Mouse (Mus musculus) neural tube, embryonic 12.5 days (tissue): ENCODE results near the gene Mfap3. TPM values are rescaled to one million over a fixed set of nuclear protein-coding genes. Genes with fewer than 3 reads are reported as not detected.

Experiments
- ATAC-seq: fragments of 200-750 bp; cut with Nextera tagmentation; 2 replicates; pipeline ENCODE4 v1.8.0; 2017; ENCODE audit warnings: low read depth, mild to moderate bottlenecking, moderate TSS enrichment, moderate library complexity; ENCODE audit not compliant: low FRiP score
- H3K27ac ChIP-seq: fragments of 300-500 bp; sonication (generic); 2 replicates; pipeline ENCODE4 v1.5.1; 2016
- H3K27me3 ChIP-seq: fragments of 300-500 bp; sonication (generic); replicated peaks from 2 replicates; pipeline ENCODE4 v1.6.1; 2016; ENCODE audit warnings: mild to moderate bottlenecking
- H3K36me3 ChIP-seq: fragments of 300-500 bp; sonication (generic); 2 replicates; pipeline ENCODE4 v1.6.1; 2016; ENCODE audit warnings: mild to moderate bottlenecking
- H3K4me1 ChIP-seq: fragments of 300-500 bp; sonication (generic); 2 replicates; pipeline ENCODE4 v1.6.1; 2016
- H3K4me2 ChIP-seq: fragments of 300-500 bp; sonication (generic); replicated peaks from 2 replicates; pipeline ENCODE4 v1.6.1; 2016; ENCODE audit warnings: mild to moderate bottlenecking
- H3K4me3 ChIP-seq: fragments of 300-500 bp; sonication (generic); 2 replicates; pipeline ENCODE4 v1.5.1; 2016
- H3K9ac ChIP-seq: fragments of 300-500 bp; sonication (generic); 2 replicates; pipeline ENCODE4 v1.6.1; 2016; ENCODE audit warnings: mild to moderate bottlenecking
- H3K9me3 ChIP-seq: fragments of 300-500 bp; sonication (generic); 2 replicates; pipeline ENCODE4 v1.6.1; 2016; ENCODE audit warnings: mild to moderate bottlenecking
- WGBS: fragments of 180-500 bp; shearing (Covaris S2); methylation state at CpG from one replicate; pipeline ENCODE4 v1.1.7; 2016; 5-methylcytosine and 5-hydroxymethylcytosine counted together
- polyA plus RNA-seq: library from polyadenylated mRNA; unstranded; fragments of >200 nt; fragmentation: Nextera tagmentation; extraction: Ambion mirVana; gene quantifications from 2 replicates; pipeline ENCODE4 v1.2.1, GENCODE M21; 2016

Mfap3 gene
- polyA plus RNA-seq, 1 experiment from 2014 or later: 54.6 TPM

GRCm38 (mm10) chr11:57506899-57507298 is 11.6 kb upstream of the Mfap3 start:
- Histone ChIP-seq H3K27me3 (no peaks in the 10 kb centered on the region), H3K9me3 (no peaks in the 10 kb centered on the region), H3K9ac (no peak overlapping the region), H3K27ac (no peak overlapping the region), H3K4me3 (no peak overlapping the region), H3K36me3 (peaks cover 71% of the 10 kb centered on the region), H3K4me1 (peaks cover 9% of the 10 kb centered on the region; the same call in 1 of the 2 replicates), H3K4me2 (no peak overlapping the region)
- no peak for ATAC-seq
- 32% methylated on average over 6 of the region's 6 CpGs for WGBS

DNA sequence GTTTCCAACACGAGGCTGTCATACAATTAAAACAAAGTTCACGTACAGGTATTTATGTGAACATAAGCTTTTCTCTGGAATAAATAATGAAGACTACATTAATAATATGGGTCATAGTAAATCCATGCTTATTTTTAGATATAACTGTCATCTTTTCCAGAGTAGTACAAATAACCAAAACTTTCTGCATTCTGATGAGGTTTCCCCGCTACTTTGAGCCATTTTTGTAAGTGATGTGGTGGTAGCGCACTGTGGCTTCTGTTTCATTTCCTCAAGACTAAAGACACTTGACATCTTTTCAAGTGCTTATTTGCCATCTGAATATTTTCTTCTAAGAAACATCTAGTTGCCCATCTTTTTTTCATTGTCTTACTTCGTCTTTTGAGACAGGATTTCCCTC is 3.2 kb upstream of the Mfap3 start:
- Histone ChIP-seq H3K4me2 (no peak overlapping the region), H3K27ac (no peak overlapping the region), H3K4me3 (no peak overlapping the region), H3K4me1 (peaks cover 13% of the 10 kb centered on the region), H3K36me3 (peaks cover 28% of the 10 kb centered on the region), H3K9me3 (no peaks in the 10 kb centered on the region), H3K27me3 (no peaks in the 10 kb centered on the region), H3K9ac (no peak overlapping the region)
- no peak for ATAC-seq
- 91% methylated on average over 5 of the region's 5 CpGs for WGBS

DNA sequence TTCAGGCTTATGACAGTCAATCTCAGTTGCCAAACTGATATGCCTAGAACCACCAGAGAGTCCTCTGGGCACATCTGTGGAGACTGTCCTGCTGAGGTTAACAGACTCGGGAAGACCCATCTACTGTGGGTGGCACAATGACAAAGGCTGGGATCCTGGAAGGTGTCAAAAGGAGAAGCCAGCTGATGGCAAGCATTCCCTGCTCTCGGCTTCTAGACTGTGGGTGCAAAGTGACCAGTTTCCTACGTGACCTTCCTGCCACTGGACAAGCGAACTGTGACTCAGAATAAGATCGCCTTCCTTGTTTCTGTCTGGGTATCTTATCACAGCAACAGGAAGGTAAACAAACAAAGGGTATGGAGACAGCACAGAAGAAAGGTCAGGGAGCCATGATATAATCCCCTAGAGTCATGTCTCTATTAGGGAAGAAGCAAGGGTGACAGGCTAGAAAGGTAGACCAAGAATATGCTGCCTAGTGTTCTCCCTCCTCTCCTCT is 1.5 kb upstream of the Mfap3 start:
- WGBS: 81% methylated on average over 5 of the region's 5 CpGs
- Histone ChIP-seq H3K4me1 (peaks cover 13% of the 10 kb centered on the region), H3K4me3 (no peak overlapping the region), H3K27me3 (no peaks in the 10 kb centered on the region), H3K27ac (no peak overlapping the region), H3K9me3 (no peaks in the 10 kb centered on the region), H3K4me2 (peak overlapping the region; percentile 73), H3K9ac (no peak overlapping the region), H3K36me3 (peaks cover 17% of the 10 kb centered on the region)
- ATAC-seq: no peak

GRCm38 (mm10) chr11:57518751-57519148 is 286 bp downstream of the Mfap3 start:
- Histone ChIP-seq H3K4me2 (peak overlapping the region; percentile 73), H3K4me3 (peak overlapping the region; percentile 81), H3K9ac (peak overlapping the region; percentile 81), H3K9me3 (no peaks in the 10 kb centered on the region), H3K27me3 (no peaks in the 10 kb centered on the region), H3K27ac (0 out of 2 replicates have a peak overlapping the region, but pooled peaks have one; percentile 28), H3K4me1 (peaks cover 13% of the 10 kb centered on the region), H3K36me3 (peaks cover 6% of the 10 kb centered on the region; the same call in 1 of the 2 replicates)
- WGBS: 0% methylated on average over 15 of the region's 16 CpGs
- peak; percentile 72; the same call in 1 of the 2 replicates for ATAC-seq

GRCm38 (mm10) chr11:57519304-57519703 is 840 bp downstream of the Mfap3 start:
- Histone ChIP-seq H3K4me3 (peak overlapping the region; percentile 81), H3K36me3 (peaks cover 6% of the 10 kb centered on the region; the same call in 1 of the 2 replicates), H3K9ac (peak overlapping the region; percentile 81), H3K4me1 (peaks cover 13% of the 10 kb centered on the region), H3K27me3 (no peaks in the 10 kb centered on the region), H3K27ac (no peak overlapping the region), H3K4me2 (peak overlapping the region; percentile 73), H3K9me3 (no peaks in the 10 kb centered on the region)
- ATAC-seq: no peak
- 75% methylated on average over 5 of the region's 5 CpGs for WGBS

GRCm38 (mm10) chr11:57521206-57521605 is 2.7 kb downstream of the Mfap3 start:
- no peak overlapping the region for H3K9ac ChIP-seq
- H3K27me3 ChIP-seq: no peaks in the 10 kb centered on the region
- H3K4me1 ChIP-seq: peaks cover 13% of the 10 kb centered on the region
- H3K4me3 ChIP-seq: no peak overlapping the region
- ATAC-seq: no peak
- no peak overlapping the region for H3K4me2 ChIP-seq
- whole genome bisulfite sequencing: 99% methylated on average over 3 of the region's 3 CpGs
- peaks cover 6% of the 10 kb centered on the region; the same call in 1 of the 2 replicates for H3K36me3 ChIP-seq
- H3K9me3 ChIP-seq: no peaks in the 10 kb centered on the region
- H3K27ac ChIP-seq: no peak overlapping the region

GRCm38 (mm10) chr11:57522046-57522445 is 3.6 kb downstream of the Mfap3 start:
- H3K36me3 ChIP-seq: peaks cover 6% of the 10 kb centered on the region; the same call in 1 of the 2 replicates
- H3K9ac ChIP-seq: no peak overlapping the region
- WGBS: 88% methylated on average over 7 of the region's 7 CpGs
- H3K27ac ChIP-seq: no peak overlapping the region
- H3K27me3 ChIP-seq: no peaks in the 10 kb centered on the region
- peaks cover 11% of the 10 kb centered on the region for H3K4me1 ChIP-seq
- no peak overlapping the region for H3K4me3 ChIP-seq
- no peak overlapping the region for H3K4me2 ChIP-seq
- H3K9me3 ChIP-seq: no peaks in the 10 kb centered on the region
- ATAC-seq: no peak

DNA sequence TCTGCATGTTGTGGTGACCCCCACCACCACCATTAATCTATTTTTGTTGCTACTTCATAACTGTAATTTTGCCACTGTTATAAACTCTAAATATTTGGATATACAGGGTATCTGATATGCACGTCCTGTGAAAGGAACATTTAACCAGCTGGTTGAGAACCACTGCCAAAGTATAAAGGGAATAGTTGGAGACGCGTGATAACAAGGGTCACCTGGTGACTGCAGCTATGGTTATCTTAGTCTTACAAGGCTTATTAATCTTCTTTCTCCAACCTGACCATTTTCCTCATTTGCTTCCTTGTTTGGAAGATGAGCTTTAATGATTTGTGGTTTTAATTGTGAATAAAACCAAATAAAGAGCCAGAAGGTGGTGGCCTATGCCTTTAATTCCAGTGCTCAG is 5.0 kb downstream of the Mfap3 start:
- ATAC-seq: no peak
- H3K4me3 ChIP-seq: no peak overlapping the region
- H3K9ac ChIP-seq: no peak overlapping the region
- no peaks in the 10 kb centered on the region for H3K9me3 ChIP-seq
- H3K36me3 ChIP-seq: peaks cover 11% of the 10 kb centered on the region; the same call in 1 of the 2 replicates
- peaks cover 5% of the 10 kb centered on the region; the same call in 1 of the 2 replicates for H3K4me1 ChIP-seq
- WGBS: 95% methylated on average over 3 of the region's 3 CpGs
- no peak overlapping the region for H3K27ac ChIP-seq
- no peak overlapping the region for H3K4me2 ChIP-seq
- H3K27me3 ChIP-seq: no peaks in the 10 kb centered on the region

GRCm38 (mm10) chr11:57524597-57524996 is 6.1 kb downstream of the Mfap3 start:
- ATAC-seq: no peak
- Histone ChIP-seq H3K4me2 (no peak overlapping the region), H3K27me3 (no peaks in the 10 kb centered on the region), H3K4me1 (no peaks in the 10 kb centered on the region), H3K9me3 (no peaks in the 10 kb centered on the region), H3K27ac (no peak overlapping the region), H3K9ac (no peak overlapping the region), H3K36me3 (peaks cover 18% of the 10 kb centered on the region), H3K4me3 (no peak overlapping the region)

DNA sequence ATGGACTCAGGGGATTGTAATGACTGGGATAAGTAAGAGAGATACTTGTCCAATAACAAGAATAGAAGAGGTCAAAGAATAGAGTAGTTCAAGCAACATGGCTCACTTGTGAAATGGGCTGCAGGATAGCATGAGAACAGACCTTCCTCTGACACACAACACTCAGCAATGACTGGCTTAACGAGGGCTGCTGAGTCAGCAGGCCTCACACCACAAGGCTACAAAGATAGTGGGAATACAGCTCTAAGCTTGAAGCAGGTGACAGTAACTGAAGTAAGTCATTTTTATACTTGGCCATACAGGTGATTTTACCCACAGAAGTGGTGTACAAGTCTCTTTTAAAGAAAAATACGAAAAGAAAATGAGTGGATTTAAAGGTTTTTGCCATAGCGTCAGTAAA is 7.4 kb downstream of the Mfap3 start:
- H3K9me3 ChIP-seq: no peaks in the 10 kb centered on the region
- H3K4me3 ChIP-seq: no peak overlapping the region
- peaks cover 27% of the 10 kb centered on the region for H3K36me3 ChIP-seq
- no peak overlapping the region for H3K27ac ChIP-seq
- H3K4me2 ChIP-seq: no peak overlapping the region
- peaks cover 1% of the 10 kb centered on the region for H3K4me1 ChIP-seq
- no peaks in the 10 kb centered on the region for H3K27me3 ChIP-seq
- H3K9ac ChIP-seq: no peak overlapping the region
- no peak for ATAC-seq
- 93% methylated on average over 3 of the region's 3 CpGs for WGBS

DNA sequence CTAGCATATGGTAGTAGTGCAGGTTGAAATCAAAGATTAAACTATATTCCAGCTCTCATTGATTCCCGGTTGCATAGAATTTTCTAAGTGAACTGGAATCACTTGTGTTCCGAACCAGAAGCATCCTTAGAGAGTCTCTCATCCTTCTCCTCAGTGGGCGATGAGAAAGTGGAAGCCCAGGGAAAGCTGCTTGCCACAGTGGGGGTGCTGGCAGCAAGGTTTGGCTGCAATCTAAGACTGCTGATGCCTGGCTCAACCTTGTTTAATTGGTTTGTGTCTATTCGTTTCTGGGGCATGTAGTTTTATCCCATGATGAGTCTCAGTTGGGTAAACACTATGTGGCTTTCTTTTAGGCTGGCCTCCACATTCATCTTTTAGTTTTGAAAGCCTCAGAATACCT is 9.0 kb downstream of the Mfap3 start:
- Histone ChIP-seq H3K4me1 (peaks cover 13% of the 10 kb centered on the region), H3K4me3 (no peak overlapping the region), H3K36me3 (peaks cover 25% of the 10 kb centered on the region), H3K9ac (no peak overlapping the region), H3K27ac (no peak overlapping the region), H3K27me3 (no peaks in the 10 kb centered on the region), H3K9me3 (no peaks in the 10 kb centered on the region), H3K4me2 (no peak overlapping the region)
- 87% methylated on average over 4 of the region's 4 CpGs for WGBS
- no peak for ATAC-seq

GRCm38 (mm10) chr11:57529111-57529510 is 10.6 kb downstream of the Mfap3 start:
- ATAC-seq: no peak
- Histone ChIP-seq H3K4me2 (no peak overlapping the region), H3K4me3 (no peak overlapping the region), H3K4me1 (peaks cover 13% of the 10 kb centered on the region), H3K27ac (no peak overlapping the region), H3K9me3 (no peaks in the 10 kb centered on the region), H3K9ac (no peak overlapping the region), H3K27me3 (no peaks in the 10 kb centered on the region), H3K36me3 (peaks cover 31% of the 10 kb centered on the region)
- 90% methylated on average over 3 of the region's 3 CpGs for WGBS

GRCm38 (mm10) chr11:57531300-57531950 is 13.0 kb downstream of the Mfap3 start:
- Histone ChIP-seq H3K36me3 (peaks cover 31% of the 10 kb centered on the region), H3K27ac (peak overlapping the region; percentile 1; the same call in 1 of the 2 replicates), H3K27me3 (no peaks in the 10 kb centered on the region), H3K9ac (no peak overlapping the region), H3K9me3 (no peaks in the 10 kb centered on the region), H3K4me1 (peaks cover 13% of the 10 kb centered on the region), H3K4me2 (peak overlapping the region; percentile 13; the same call in 1 of the 2 replicates), H3K4me3 (no peak overlapping the region)
- 29% methylated on average over 11 of the region's 11 CpGs for WGBS
- ATAC-seq: peak; percentile 53
